Mouse (Mus musculus) brain, embryonic 14.5 days (tissue): ENCODE measurements around the gene Arhgef40. TPM values are rescaled to one million over a fixed set of nuclear protein-coding genes. Genes with fewer than 3 reads are reported as not detected.

Experiments
- DNase-seq: peaks from one replicate; pipeline ENCODE4 v3.0.0-alpha.2; 2011; ENCODE audit warnings: low read depth
- CTCF ChIP-seq: fragments of 200-500 bp; IDR thresholded peaks from 2 replicates; pipeline ENCODE4 v1.5.1; 2012; ENCODE audit warnings: inconsistent platforms, mild to moderate bottlenecking, moderate library complexity, borderline replicate concordance; ENCODE audit not compliant: insufficient read depth, insufficient read length; ENCODE audit errors: extremely low read depth
- POLR2A ChIP-seq: fragments of 200-500 bp; IDR thresholded peaks from 2 replicates; pipeline ENCODE4 v1.6.1; 2012; ENCODE audit warnings: mild to moderate bottlenecking, inconsistent platforms, borderline replicate concordance; ENCODE audit not compliant: poor library complexity, insufficient read depth, insufficient read length, severe bottlenecking; ENCODE audit errors: extremely low read depth
- polyA plus RNA-seq: library from polyadenylated mRNA; depleted of rRNA; stranded (reverse); fragments of >200 nt; gene quantifications from 2 replicates; pipeline ENCODE4 v1.2.3, GENCODE M21; 2012

The Arhgef40 gene
- polyA plus RNA-seq, 1 experiment: 106 TPM

DNA sequence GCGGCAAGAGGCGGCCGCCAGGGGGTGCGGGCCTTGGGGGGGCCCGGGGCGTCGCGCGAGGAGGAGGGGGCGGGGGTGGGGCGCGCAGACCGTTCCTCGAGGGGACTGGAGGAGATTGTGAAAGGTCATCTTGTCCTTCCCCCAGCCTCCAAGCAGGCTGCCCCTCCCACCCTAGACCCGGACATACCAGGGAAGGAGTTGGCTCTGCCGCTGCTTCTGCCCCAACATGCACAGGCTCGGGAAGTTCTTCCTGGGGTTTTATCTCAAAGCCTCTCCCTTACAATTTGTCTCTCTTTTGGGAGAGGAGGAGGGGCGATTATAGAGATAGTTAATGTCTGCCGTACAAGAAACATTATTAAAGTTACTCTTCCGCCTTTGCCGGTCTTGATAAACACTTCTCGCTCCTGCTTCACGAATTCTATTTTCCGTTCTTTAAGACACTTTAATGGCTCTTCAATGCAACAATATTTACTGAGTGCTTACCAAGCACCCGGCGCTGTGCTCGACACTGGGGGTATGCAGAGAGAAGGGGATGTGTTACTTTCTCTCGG is 30.3 kb downstream of the Arhgef40 start:
- TF ChIP-seq POLR2A (peak; percentile 4; the same call in 1 of the 2 replicates), CTCF (no peak)
- peak; percentile 90 for DNase-seq

- TF ChIP-seq POLR2A (no peak), CTCF (no peak)
- no peak for DNase-seq
Observed at GRCm38 (mm10) chr14:52015445-52016100, 31.1 kb downstream of the Arhgef40 start, which contains the start of gene Tmem253. Gene Tmem253 (plus strand): TSS chr14:52015658.

DNA sequence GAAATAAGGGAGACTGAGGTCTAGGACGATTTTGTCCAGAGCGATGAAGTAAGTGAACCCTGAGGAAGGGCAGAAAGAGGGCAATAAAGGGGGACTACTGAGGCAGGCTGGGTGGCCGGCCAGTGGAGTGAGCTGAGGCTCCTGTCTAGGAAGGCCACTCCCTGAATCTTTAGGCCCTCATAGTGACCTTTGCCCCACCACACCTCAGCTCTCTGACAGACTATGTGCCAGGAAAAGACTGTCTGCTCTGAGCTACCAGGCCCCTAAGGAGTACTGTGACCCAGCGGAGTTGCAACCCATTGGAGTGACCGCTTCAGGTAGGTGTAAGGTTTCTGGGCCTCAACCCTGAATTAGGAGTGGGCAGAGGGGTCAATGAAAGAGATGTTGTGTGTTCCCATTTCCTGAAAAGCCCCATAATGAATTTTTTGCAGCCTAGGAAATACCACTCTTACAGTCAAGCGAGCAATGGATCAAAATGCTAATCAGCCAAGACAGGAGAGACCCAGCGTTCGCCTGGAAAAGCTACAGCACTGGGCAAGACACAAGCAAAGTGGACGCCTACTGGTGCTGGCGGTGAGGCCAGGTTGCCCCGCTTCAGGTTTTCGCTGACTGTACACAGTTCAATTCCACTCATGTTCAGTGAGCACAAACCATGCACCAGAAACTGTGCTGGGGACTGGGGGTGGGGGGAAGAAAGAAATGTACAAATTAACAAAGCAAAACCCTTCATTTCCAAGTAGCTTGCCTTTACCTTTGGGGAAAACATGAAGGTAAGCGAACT is 32.3 kb downstream of the Arhgef40 start:
- TF ChIP-seq POLR2A (no peak), CTCF (no peak)
- no peak for DNase-seq

DNA sequence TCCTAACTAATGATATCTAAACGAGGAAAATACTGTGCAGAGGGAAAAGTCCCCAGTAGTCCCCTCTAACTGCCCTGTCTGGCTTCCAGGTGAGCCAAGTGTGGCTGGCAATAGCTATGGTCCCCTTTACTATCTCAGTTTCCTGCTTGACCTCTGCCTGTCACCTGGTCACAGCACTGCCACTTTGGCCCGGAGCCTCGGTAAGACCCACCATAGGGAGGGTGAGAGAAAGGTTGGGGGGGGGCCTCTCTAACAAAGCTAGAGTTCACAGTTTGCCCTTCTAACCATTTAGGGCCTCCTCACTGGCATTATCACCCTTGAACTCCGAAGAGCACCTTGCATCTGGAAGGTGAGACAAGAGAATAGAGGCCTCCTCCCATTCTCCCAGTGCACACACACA is 33.1 kb downstream of the Arhgef40 start:
- DNase-seq: no peak
- no peak for TF ChIP-seq CTCF
- no peak for TF ChIP-seq POLR2A

DNA sequence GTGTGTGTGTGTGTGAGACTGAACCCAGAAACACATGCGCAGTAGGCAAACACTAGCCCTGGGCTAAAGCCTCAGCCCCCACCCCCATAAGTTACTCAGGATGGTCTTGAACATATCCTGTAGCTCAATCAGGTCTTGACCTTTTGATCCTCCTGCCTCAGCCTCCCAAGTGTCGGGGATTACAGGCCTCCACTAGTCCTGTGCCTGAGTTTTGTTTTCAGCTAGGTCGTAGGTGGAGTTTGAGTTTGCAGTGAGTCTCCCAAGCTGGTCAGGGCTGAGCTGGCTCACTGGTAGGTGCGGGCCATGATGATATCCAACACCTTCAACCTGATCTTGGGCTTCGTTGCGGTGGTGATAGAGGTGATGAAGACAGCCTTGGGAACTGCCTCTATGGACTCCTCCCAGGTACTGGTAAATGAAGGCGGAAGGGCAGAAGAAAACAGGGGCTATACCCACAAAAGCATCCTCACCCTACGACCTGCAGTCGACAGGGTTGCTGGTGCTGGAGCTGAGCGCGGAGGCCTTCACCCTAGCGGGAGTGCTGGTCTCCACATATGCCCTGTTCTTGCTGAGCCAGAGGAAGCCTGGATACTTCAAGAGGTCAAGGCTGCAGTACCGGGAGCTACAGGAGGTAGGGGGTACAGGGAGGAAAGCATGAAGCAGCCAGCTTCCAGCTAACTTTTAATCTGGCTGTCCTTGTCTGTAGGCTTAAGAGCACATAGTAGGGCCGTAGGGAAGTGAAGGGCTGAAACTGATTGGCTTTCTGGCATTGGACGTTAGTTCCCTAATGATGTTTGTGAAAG is 33.9 kb downstream of the Arhgef40 start:
- TF ChIP-seq POLR2A (no peak), CTCF (no peak)
- DNase-seq: no peak

- no peak for TF ChIP-seq POLR2A
- peak; percentile 60; the same call in 1 of the 2 replicates for TF ChIP-seq CTCF
- DNase-seq: no peak
Observed at GRCm38 (mm10) chr14:52019051-52019589, 34.6 kb downstream of the Arhgef40 start.

DNA sequence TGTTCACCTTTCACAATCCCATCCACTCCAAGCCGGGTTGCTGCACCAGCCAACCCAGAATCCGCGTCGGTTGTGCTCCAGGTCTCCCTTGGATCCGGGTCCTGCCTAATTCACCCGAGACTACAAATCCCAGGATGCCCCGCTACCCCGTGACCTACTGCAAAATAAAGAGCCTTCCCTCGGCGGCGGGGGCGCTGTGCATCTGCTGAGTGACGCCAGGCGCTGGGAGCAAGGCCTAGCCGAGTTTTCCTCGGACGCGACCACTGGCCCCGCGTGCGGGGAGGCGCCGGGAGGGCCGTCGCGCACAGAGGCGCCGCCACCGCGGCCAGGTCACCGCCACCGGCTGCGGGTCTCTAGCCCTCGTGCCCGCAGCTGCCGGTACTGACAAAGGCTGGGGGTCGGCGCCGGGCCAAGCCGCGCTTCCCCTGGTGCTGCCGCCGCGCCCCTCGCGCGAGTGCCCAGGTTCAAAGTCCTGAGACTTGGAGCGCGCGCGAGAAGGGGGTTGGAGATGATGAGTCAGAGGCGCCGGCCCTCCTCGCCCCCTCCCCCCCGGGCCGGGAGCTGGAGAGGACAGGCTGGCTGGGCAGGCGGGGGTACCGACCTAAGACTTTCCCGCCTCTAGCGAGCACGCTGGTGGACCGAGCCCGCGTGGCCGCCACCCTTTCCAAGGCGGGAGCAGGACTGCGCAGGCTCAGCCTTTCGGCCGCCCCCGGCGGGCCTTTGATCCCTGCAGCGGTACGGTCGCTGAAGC is 35.2 kb downstream of the Arhgef40 start:
- DNase-seq: peak; percentile 99

DNA sequence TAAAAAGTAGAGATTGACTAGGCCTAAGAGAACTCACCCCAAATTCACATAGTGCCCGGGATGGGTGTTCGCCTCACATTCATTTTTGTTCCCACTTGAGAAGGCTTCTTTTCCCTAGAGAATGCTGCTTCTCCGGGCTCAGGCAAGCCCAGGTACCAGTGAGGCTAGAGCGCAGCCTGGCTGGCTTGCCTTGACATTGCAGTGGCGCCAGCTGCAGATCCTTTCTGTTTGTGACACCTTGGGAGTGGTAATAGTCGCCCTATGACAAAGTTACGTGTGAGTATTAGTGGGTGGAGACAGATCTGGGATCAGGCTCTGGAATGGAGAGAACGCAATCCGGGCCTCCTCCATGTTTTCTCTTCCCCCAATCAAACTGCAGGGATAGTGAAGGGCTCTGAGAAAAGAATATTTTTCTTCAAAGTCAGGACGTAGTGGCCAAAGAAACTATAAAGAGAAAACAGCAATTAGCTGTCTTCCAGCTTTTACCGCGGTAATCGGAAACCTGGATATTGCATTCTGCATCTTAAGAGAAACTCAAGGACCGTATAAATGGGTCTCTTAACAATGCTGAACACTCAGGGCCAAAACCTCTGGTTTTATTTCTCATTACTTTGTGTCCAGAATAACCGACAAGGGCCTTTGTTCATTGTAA is 36.1 kb downstream of the Arhgef40 start, which contains the start of gene Zfp219:
Gene Zfp219, minus strand, starts transcription at position 248 of the 652 bp plus-strand sequence.
- DNase-seq: peak; percentile 92
- TF ChIP-seq POLR2A (peak; percentile 40; the same call in 1 of the 2 replicates), CTCF (peak; percentile 65)

More for the DNA sequence above, 35.2 kb downstream of the Arhgef40 start:
- peak; percentile 64 for TF ChIP-seq CTCF
- peak; percentile 73; the same call in 1 of the 2 replicates for TF ChIP-seq POLR2A

GRCm38 (mm10) chr14:52021138-52021529 is 36.6 kb downstream of the Arhgef40 start:
- no peak for DNase-seq
- TF ChIP-seq CTCF: no peak
- no peak for TF ChIP-seq POLR2A
